Mouse (Mus musculus) liver (tissue): ENCODE measurements at regions not wholly inside any gene's neighbourhood (a gene's known extent, or its start where the extent isn't known, plus 50 kb on each side); places are given as distances from the start of the nearest gene placed in this dataset.
"Not testable (repeated sequence)": the region's sequence is repeated elsewhere in the genome, so short reads cannot be mapped to it uniquely, and the experiment has no call there.

ENCODE experiments used
- DNase-seq: peaks from one replicate; pipeline ENCODE4 v3.0.0-alpha.2; 2020; ENCODE audit warnings: mixed read lengths

DNA sequence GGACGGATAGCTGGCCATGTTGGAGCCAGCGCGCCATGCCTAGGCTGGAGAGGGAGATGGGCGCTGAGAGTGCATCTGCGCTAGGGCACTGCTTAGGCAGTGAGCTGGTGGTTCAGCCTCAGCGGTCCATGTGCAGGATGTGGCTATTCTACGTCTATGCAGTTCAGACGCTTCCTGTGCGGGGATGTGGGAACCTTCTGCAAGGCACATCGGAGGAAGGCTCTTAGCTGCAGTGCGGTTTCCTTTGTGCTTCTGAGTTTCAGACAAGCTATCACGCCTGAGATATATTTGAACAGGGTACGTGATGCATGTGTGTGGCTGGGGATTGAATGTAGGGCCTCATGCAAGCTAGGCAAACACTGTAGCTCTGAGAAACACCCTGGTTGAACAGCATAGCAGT, 54.4 kb upstream of the Lrpprc start:
- peak; percentile 19 for DNase-seq

DNA sequence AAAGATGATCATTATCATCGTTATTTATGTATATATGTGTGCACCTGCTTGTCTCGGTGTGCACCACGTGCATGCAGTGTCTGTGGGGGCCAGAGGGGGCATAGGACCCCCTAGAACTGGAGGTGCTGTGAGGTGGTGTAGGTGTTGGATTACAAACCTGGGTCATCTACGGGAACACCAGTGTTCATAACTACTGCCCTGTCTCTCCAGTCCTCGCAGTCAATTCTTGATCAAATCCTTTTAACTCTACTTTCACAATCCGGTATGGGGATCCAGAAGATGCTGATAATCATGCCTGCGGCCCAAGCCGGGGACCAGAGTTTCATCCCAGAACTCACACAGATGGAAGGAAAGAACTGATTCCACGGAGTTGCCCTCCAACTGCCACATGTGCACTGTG, 55.6 kb upstream of the Lrpprc start:
- DNase-seq: no peak

DNA sequence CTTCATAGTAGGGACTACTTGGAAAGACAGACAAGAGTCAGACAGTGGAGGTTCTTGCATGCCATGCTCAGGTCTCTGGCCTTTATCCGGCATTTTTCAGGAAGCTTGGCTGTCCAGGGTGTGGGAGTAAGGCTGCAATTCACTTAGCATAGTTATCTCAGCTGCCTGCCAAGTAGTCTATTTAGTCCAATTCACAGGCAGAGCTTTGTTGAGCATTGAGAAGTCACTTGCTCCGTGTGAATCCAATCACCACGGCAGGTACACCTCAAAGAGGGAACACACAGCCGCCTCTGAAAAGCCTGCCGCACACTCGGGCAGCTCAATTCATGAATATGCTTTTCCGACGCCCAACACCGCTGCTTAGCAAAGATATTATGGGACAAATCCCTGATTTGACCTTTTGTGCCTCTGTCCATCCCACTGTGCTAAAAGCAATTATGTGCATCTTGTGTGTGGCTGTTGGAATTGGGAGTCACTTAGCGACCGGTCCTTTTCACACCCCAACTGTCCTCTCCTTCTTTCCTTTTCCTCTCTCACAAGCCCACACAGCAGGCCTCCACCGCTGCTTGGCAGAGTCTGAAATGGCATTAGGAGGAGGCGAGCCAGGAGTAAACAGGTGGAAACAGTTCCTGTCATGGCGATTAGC, 57.9 kb upstream of the Lrpprc start:
- no peak for DNase-seq

DNA sequence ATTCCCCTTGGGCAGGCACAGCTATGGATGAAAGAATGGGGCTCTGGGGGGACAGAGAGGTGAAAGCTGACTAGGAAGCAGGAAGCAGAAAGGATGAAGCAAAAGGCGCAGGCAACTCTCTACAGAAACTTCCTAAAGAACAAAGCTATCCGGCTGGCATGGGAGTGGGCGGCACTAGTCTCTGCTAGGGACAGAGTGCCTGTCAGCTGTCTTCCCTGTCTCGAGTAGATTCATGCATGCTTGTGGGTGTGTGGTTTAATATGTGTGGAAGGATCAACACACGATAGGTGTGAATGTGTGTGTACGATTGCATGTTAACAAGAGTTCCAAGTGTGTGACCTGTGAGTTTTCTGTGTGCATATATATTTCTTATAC, 58.4 kb upstream of the Lrpprc start:
- DNase-seq: no peak

DNA sequence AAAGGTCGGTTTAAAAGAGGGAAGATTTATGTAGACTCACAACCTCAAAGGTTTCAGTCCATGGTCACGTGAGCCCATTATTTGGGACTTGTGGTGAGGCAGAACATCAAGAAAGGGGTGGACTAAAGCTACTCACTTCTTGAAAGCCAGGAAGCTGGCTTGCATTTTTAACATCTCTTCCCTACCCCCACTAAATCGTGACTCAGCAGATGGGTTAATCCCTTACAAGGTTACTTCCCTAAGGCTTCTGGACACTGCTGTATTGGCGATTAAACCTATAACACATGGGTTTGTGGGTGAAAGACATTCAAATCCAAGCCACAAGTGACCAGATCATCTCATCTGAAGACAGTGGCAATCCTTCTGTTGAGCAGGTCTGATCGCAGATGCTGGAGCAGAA, 59.9 kb upstream of the Lrpprc start:
- no peak for DNase-seq

DNA sequence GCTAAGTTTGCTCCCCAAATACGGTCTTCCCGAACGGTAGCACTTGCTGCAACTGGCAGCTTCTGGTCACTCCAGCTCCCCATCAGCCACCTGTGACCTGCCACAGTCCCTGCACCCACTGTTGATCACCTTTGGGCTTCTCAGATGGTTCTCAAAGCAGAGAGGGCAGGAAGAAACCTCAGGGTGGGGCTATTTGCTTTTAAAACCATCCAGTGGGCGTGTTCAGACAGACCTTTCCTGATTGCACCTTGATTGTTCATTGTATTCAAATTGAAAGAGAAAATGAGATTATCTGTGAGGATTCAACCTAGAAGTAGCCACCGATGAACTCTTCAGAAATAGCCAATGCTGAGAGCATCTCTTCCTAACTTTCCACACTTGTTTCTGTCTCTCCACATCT, 60.3 kb upstream of the Lrpprc start:
- DNase-seq: no peak

DNA sequence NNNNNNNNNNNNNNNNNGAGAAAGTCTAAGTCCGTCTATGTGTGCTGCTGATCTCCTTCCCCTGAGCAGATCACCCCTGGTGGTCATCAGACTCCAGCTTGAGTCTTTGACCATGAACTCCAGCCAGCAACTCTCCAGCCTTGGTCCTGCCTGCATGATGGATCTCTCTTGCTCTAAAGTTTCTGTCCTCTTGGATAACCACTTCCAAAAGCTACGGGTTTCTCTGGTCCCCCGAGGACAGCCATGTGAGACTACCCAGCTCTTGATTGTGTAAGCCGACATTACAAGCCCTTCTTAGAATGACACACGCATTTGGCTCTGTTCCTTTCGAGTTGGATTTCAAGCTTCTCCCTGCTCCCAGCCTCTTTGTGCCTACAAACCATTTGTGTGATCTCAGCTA, 66.4 kb upstream of the Lrpprc start:
- DNase-seq: no peak

DNA sequence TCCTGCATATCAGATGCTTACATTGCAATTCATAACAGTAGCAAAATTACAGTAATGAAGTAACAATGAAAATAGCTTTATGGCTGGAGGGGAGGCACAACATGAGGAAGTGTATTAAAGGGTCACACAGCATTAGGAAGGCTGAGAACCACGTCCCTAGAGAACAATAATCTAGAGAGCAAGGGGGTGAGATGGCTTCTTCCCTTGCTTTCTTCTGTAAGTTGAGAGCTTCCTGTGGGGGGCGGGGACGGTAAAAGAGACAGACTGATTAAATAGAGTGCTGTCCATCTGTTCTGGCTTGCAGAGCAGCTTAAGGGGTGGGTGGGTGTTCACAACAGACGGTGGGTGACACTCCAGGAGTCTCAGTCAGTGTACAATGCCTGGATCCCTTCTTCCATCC, 68.2 kb upstream of the Lrpprc start:
- no peak for DNase-seq

DNA sequence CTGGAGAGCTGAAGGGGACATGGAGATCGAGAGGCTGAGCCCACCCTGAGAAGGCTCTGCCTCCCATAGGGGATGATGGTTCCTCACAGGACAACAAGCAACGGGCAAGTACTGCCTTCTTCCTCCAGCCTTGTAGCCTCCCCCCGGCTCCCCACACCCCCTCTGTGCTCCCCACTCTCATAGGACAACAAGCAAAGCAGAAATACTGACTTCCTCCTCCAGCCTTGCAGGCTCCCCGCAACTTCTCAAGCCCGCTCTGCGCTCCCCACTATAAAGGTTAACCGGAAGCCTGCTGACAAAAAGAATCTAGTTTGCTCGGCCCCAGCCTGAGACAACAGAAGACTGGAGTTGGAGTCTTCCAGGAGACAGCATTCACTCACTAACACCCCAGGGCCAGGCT, 69.3 kb upstream of the Lrpprc start:
- peak; percentile 33 for DNase-seq

DNA sequence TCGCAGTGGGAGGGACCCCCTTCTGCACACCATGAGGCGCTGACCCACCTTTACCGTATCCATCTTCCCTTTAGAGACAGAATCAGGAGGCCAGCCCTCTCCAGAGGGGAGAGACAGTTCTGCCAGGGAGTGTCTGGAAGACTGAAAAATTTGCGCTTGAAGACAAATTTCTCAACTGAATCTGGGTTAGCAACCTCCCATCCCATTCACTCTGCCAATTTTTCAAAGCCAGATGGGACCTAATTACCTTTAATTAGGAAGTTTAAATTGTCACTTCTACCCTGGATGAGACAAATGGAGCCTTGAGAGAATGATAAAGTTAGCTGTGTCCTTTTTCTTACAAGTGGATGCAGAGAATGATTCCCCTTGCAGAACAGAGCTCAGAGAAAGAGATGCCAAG, 70.2 kb upstream of the Lrpprc start:
- no peak for DNase-seq

DNA sequence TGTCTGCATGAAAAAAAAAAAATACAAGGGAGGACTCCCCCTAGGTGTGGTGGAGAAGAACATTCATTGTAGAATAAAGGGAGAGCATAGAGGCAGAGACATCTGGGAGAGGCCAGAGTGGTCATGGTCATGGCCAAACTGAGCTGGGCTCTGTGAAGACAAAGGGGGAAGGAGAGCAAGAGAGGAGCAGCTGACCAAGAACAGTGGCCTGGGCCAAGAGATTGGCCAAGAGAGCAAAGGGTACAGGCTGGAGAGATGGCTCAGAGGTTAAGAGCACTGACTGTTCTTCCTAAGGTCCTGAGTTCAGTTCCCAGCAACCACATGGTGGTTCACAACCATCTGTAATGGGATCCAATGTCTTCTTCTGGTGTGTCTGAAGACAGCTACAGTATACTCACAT, 73.6 kb upstream of the Lrpprc start:
- not testable (repeated sequence) for DNase-seq

DNA sequence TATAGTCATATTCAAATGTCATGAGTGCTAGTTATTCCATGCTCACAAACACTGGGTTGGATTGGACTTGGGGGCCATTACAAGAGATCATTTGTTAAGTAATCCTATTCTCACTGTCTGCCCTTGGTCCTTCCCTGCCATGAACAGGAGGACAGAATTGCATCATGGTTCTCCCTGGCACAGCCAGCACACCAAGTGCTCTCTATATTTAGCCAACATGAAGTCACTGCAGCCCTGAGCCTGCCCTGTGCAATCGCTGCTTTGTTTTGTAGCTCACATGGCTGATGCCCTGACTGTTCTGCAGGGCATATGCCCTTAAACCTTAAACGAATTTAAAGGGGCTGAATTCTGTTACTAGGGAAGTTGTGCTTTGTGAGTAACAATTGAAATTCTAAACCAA, 74.6 kb upstream of the Lrpprc start:
- no peak for DNase-seq

DNA sequence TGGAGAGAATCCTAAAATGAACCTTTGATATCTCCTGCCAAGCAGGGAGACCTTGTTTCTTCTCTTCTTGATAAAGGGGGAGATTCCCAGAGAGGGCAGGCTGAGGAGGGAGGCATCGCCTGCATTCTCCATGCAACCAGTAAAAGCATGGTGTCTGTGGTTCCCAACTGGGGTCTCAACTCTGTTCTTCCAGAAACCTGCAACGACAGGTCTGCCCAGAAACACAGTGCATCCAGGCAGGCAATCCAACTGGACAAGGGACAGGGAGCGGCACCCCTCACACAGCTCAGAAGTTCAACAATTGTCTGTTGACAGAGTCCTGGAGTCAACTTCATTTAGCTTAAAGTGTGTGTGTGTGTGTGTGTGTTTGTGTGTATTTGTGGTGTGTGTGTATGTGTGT, 75.0 kb upstream of the Lrpprc start:
- no peak for DNase-seq

DNA sequence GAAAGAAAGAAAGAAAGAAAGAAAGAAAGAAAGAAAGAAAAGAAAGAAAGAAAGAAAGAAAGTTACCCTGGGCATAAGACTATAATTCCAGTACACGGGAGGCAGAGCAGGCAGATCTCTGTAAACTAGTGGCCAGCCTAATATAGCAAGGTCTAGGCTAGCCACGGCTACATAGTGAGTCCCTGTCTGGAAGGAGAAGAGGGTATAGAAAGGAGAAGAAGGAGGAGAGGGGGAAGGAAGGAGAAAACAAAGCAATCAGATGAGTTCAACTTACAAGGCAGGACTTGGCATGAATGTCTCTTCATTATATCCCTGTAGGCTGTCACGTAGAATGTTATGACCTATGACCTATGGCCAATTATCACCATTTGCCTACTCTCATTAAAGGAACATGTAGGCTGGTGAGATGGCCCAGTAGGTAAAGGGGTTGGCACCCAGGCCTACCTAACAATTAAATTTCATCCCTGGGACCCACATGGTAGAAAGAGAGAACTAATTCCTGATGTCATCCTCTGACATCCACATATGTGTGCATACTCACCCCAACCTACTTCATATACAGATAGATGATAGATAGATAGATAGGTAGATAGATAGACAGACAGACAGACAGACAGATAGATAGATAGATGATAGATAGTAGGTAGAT, 78.6 kb upstream of the Lrpprc start:
- no peak for DNase-seq

DNA sequence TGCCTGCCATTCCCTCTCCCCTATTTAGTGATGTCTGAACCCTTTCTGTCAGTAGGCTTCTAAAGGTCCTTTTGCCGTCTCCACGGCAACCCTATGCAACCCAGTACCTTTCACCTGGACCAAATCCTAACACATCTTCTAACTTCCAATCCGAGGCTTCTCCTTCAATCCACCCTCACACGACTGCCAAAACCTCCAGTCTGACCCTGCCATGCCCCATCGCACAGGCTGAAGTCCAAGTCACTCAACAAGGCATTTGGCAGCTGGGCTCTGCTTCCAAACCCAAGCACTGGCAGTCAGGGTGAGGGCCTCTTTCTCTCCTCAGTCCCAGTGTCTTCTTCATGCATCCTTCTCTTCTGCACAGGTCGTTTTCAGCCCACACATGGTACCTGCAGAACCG, 83.0 kb upstream of the Lrpprc start:
- DNase-seq: no peak

DNA sequence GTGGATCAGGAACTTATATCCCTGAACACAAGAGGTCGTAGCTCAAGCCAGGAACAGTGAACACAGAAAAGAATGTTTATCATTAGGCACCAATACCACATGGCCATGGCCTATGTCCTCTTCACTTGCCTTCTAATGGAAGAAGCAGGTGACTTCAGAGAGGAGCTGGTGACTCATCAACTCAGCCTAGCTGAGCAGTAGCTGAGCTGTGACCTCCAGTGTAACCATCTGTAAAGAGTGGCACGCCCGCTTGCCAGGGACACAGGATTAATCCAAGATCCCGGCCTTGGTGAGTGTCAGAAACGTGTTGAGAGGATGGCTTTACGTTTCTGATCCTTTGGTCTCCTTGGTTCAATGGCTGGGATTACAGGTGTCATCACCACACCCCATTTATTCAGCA, 82.0 kb upstream of the Ppm1b start:
- DNase-seq: no peak

DNA sequence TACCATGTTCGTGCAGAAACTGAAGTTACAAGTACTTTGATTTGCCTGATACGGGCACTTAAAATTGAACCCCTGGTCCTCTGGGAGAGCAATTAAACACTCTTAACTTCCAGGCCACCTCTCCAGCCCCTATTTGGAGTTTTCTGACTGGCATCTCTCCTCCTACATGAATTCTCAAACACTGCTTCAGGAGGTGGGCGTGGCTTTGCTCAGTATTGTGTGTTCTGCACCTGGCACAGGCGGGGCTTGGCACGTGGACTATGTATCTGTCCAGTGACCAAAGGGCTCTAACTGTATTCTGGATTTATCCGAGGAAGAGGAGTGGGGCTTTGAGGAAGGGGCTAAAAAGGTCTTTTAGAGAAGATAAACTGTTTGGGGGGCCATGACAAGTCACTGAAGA, 81.5 kb upstream of the Ppm1b start:
- no peak for DNase-seq

DNA sequence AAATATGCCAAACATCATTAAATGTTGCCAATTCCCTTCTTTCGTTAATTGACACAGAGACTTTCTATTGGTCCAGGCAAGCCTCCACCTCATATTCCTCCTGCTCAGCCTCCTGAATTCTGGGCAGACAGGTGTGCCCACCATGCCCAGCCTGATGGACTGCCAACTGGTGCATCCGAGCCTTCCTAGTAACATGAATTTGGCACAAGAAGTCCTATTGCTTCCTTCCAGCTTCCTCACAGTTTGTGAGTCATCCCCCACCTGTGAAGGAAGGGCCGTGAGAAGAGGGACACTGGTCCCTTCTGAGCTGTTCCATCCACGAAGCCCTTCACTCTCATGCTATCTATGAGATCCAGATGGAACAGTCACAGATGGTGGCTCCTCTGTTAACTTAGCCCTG, 80.5 kb upstream of the Ppm1b start:
- DNase-seq: no peak

DNA sequence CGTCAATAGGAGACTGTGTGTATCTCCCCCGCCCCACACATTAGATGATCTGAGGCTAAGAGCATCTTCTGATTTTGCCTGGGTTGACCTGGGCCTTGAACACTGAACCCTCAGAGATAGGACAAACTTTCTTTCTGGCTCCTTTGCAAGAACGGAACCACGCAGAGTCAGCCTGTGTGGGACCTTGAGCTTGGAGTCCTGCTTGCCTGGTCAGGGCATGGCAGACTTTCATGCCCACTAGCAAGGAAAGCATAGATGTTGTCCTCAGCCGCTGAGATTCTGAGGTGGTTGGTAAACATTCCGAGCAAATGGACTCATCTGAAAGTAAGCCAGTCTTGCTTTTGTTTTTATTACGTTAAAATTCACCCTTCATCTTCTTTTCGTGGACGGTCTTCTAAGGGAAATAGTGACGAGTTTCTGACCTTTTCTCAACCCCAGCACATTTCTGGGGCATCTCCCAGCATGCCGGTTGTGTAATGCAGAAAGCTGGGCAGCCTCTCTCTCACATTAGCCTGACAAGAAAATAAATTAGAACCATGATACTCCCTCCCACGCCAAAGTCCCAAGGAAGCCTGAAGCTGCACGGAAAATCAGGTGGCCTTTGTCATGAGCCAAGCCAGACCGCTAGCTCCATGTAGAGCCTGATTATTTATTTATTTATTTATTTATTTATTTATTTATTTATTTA, 79.2 kb upstream of the Ppm1b start:
- no peak for DNase-seq

DNA sequence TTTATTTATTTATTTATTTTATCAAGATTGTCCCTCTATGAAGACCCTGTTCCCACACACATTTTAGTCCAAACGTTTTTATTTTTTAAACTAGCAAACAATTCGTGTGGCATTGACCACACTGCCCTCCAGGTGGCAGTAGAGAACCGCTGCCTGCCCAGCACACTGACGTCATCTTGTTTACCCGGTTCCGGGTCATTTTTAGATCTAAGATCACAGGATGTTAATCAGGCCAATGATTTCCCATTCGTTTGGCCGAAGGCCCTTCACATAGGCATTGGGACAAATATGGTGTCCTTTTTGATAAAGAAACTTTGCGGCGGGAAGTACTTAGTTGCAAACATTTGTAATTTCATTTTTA, 78.7 kb upstream of the Ppm1b start:
- DNase-seq: peak; percentile 84

DNA sequence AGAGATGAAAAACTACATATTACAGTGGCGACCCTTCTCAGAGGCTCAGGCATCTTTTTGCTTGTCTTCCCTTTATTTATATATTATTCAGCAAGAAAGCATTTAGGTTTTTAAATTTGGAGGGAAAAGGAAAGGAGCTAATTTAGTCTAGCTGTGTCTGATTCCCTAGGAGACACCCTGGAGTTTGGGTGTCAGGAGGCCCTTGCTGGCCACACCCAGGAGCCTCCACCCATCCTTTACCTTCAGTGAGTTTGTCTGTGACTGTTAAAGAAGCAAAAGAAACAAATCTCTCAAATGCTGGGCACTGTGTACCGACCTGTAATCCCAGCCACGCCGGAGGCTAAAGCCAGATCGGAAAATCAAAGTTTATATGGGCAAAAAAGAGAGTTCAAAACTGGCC, 78.2 kb upstream of the Ppm1b start:
- DNase-seq: peak; percentile 62

DNA sequence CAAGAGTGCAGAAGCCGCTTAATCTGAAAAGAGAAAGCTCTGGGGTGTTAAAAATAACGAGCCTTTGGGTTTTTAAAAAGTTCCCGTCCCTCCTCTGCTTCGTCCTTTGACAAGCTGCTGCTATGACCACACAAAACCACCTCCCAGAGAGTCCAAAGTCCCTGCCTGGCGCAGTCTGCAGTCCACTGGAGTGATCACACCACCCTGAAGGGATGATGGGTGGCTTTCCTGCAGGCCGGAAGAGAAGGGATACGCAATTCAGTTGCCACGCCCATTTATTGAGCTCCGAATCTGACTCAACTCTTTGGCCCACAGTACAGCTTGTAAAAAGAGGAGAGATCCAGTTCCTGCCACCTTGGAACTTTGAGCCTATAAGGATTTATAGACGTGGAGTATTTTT, 77.4 kb upstream of the Ppm1b start:
- DNase-seq: peak; percentile 61

DNA sequence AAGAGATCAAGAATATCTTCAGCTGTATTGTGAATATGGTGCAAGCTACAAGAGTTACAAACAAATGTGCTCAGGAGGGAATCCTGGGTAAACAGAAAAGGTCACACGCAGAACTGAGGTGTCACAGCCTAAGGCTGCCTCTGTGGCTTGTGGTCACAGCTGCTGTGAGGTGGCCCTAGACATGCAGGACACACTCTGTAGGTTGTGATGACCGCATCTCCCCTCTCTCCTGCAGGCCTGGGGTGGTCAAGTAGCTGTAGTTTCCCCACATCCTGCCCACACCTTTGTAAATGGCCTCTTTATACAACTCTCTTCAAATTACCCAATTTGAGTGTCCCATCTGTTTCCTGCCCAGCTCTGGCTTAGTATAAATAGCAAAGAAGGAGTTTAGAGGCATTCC, 75.6 kb upstream of the Ppm1b start:
- no peak for DNase-seq

DNA sequence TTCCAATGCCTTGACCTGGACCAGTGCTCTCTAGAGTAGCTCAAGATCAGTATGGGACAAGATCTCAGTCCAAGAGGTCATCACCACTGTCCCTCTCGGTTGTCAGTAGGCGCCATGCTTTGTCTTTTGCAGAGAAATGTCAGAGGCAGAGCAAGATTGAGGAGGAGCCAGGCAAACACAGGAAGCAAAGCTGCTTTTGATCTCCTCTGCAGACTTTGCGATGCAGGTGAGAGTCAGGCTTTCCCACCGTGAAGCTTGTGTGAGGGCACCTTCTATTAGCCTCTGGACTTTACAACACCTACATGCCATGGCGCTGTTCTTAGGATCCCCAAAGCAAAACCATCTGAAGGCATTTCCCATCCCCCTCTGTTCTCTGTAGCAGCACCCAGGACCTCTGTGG, 68.0 kb upstream of the Ppm1b start:
- no peak for DNase-seq
